Mouse (Mus musculus) frontal cortex, postnatal 25 days (tissue): ENCODE data around the gene Ccdc85c.

Source experiments
- DNase-seq, 2 experiments: peaks; one replicate each; pipeline ENCODE4 v3.0.0; 2022; ENCODE audit warnings: low spot score in 2 of 2

Gene Ccdc85c

DNA sequence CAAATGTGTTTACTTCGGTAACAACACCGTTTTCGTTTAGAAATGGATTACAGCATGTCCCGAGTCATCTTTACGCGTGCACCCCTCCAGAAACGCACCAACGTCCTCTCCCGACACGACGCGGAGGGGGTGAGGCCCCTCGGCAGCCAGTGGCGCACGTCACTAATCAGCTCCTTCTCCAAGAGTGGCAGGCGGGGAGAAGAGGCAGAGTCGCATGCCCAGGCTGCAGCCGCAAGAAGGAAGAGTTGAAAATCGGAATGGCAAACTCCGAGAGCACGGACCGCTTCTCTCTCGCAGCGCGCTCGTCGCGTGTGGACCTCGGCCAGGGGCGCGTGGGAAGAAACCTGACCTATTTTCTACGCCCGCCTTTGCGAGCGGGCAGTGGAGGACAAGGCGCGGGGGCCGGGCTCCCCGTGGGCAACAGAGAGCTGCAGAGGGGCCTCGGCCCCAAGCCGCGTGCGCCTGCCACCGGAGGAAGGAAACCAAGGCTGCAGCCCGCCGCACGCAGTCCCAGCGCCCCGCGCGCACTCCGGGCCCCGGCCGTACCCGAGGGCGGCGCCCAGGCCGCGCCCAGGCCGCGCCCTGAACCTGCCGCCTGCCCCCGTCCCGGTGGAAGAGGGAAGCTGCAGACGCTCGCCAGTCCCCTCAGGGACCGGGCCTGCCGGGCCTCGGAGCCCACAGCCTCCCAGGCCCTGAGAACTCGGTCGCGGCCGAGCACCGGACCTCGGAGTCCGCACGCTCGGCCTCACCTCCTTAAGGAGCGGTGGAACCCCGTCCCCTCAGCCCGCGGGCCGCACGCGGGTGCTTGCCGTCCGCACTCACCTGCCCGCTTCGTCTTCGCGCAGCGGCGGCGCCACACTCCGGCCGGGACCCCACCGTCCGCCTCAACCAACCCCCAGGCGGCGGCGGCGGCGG lies 96.6 kb downstream of the Ccdc85c start:
- DNase-seq, result peak; percentile 41 to 47

DNA sequence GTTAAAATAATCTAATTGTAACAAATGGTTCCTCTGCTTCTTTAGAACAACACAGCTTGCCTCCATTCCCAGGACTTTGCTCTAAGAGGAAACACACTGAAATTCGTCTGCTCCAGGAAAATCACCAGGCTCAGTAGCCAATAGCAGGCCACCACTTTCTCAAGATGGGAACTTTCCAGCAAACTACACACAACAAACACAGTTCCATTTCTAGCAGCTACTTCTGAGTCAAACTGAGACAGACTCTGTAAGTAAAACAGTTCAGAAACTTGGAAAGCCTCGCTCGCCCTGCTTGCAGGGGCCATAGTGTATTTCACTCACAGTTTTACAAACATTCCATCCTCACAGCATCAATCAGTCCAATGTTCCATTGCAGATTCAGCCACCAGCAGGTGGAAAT lies 98.9 kb downstream of the Ccdc85c start:
- DNase-seq, result no peak

GRCm38 (mm10) chr12:108174606-108175505 lies 100.4 kb downstream of the Ccdc85c start:
- no peak for DNase-seq

- no peak for DNase-seq
These were observed 102.6 kb downstream of the Ccdc85c start for GRCm38 (mm10) chr12:108172639-108173038.

DNA sequence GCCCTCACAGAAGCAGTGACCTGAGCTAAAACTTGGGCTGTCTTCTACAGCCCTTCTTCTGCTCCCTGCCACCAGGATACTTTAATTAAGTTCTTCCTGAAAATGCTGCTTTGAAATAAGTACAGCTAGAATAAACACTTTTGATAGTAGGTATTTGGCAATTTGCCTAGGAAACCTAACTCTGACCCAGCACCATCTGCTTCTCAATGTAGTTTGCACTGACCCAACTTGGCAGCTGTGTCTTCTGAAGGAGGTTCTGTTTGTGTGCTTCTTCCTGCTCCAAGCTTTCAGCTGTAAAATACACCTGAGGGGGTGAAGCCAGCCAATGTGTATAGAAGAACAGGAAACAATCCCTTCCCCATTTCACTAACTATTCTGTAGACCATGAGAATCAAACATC lies 103.9 kb downstream of the Ccdc85c start:
- DNase-seq, result no peak

- no peak for DNase-seq
These were observed 104.8 kb downstream of the Ccdc85c start for GRCm38 (mm10) chr12:108170467-108170866.

GRCm38 (mm10) chr12:108168909-108169308 lies 106.3 kb downstream of the Ccdc85c start:
- no peak for DNase-seq

DNA sequence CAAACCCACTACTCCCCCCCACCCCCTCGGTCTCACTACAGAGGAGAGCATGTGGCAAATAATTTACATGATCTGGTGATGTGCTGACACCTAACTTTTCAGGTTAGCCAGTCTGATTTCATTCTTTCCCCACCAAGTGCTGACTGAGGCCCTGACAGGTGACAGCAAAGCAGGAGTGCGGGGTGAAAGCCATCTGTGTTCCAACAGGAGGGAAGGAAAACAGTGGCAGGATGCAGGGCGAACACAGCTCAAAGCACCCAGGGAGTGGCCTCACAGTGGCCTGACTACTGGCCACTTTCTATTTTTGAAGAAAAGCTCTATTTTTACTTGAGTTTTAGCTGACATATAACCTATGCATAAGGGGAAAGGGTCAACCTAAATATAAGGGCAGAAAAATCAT lies 111.5 kb downstream of the Ccdc85c start:
- no peak for DNase-seq

DNA sequence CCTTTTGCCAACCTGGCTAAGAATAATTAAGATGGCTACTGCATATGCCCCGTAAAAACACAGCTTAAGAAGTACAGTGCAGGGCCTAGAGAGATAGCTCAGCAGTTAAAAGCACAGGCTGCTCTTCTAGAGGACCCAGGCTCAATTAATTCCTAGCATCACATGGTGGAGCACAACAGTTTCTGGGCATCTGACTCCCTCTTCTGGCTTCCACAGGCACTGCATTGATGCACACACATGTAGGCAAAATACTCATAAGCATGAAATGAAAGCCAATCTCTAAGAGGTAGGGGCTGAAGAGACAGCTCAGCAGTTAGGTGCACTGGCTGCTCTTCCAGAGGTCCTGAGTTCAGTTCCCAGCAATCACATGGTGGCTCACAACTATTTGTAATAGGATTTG lies 113.2 kb downstream of the Ccdc85c start:
- DNase-seq, result peak in 1 of 2 experiments; percentile 17

DNA sequence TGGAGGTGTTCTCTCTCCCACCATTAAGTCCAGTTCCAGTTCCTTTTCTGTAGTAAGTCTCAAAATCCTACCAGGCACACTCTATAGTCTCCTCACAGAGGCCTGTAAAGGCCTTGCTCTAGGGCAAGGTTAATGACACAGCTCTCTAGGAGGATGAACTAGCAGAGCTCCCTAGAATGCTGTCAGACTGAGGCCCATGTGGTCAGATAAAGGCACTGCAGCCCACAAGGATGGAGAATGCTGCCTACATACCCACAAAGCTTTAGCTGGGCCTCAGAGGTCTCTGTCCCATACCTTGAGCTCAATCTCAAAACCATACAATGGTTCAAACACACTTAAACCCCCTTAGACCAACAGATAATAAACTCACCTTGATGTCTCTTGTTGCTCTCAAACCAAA lies 115.4 kb downstream of the Ccdc85c start:
- no peak for DNase-seq
